Mouse (Mus musculus): Measurements from ENCODE around the gene Zbtb40.

Gene Zbtb40

GRCm38 (mm10) chr4:136977244-136977643, 71.4 kb downstream of the Zbtb40 start:
- DNase-seq (ENCODE audit: low spot score): no peak

DNA sequence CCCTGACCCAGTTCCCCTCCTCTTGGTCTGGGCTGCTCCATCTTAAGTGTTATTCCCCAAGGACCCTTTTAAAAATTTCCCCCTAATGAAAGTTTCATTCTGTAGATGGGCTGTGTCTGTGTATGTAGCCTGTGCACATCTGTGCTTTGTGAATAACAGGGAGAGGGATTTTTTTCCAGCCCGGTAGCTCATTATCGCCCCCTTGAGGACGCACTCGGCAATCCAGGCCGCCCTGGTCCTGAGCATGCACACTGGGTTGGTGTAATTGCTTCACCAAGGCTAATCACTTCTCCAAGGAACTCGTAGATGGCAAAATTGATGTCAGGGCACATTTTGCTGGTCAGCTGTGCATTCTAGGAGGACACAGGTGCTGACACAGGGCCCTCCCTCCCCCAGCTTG, 77.7 kb downstream of the Zbtb40 start:
- peak; percentile 44 for DNase-seq (ENCODE audit: low spot score)

GRCm38 (mm10) chr4:136969503-136970276, 78.9 kb downstream of the Zbtb40 start:
- DNase-seq (ENCODE audit: low spot score): no peak

DNA sequence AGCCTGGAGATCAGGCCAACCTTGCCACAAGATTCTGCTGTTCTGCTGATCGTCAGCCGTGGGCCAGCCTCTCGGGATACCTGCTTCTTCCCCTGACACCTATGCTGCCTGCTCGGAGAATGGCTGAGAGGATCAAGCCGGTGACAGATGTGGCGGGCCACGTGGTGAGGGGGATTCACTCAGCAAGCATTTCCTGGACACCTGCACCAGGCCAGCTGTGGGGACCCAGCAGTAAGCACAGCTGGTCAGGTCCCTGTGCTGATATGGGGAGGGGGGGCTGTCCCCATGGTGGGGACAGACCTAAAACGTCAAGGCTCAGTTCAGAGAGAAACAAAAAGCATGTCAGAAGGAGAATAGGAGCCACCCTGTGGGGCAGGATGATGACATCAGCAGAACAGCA, 79.5 kb downstream of the Zbtb40 start:
- DNase-seq (ENCODE audit: low spot score): no peak

GRCm38 (mm10) chr4:136967511-136967910, 81.1 kb downstream of the Zbtb40 start:
- no peak for DNase-seq (ENCODE audit: low spot score)

GRCm38 (mm10) chr4:136966493-136967390, 81.9 kb downstream of the Zbtb40 start:
- DNase-seq (ENCODE audit: low spot score): no peak

DNA sequence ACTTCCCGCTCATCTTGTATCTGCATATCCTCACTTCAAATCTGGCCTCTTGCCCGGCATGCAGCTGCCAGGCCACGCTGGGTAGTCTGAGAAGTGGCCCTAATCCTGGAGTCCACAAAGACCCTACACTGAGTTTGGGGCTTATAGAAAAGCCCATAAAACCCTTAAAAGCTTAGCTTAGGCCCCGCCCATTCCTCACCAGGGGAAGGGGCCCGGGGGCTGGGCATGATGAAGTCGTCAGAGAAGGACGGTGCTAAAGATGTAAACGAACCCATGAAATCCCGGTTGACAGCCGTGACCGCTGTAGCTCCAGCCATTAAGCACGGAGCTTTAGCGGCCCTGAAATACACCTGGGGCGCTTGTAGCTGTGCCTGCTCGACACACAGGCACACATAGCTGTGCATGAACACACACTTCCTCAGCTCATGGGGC, 83.6 kb downstream of the Zbtb40 start:
- no peak for DNase-seq (ENCODE audit: low spot score)

GRCm38 (mm10) chr4:136962447-136962846, 86.2 kb downstream of the Zbtb40 start:
- DNase-seq (ENCODE audit: low spot score): no peak

DNA sequence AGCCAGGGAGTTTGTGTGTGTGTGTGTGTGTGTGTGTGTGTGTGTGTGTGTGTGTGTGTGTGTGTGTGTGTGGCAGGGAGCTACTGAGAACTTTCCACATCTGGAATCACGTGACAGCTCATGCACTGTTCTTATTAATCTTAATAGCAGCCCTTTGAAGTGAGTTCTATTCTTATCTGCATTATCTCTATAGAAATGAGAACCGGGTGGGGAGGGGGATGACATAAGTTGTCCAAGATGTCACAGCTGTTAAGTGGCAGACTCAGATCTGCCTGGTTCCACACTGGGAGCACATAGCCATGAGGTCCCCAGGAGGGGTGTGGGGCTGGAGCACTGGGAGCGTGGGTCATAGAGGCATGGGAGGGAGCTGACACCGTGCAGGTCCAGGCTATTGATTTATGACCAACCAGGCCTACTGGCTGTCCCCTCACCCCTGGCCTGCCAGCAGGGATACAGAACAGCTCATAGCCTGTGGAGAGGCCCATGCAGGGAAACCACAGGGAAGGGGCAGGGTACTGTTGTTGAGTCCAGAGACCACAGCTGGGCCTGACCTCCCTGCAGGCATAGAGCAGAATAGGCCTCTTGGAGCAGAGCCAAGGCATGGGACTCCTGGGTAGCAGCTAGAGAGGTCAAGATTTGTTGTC, 86.8 kb downstream of the Zbtb40 start:
- DNase-seq (ENCODE audit: low spot score): no peak

DNA sequence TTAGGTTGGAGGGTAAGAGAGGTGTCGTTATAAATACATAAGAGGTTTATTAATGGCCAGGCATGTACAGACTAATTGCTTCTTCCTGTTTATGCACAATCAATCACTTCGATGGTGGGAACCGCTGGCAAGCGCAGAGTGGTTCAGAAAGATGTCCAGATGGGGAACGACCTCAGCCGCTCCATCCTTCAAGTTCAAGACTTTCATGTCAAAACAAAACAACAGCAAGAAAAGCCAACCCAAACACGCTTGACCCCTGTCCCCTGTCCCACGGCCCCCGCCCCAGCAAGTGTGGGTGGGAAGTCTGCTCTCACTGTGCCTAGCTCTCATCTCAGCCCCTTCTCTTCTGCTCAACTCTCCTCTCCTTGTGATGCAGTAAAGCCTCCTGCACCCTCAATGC, 88.0 kb downstream of the Zbtb40 start:
- no peak for DNase-seq (ENCODE audit: low spot score)

DNA sequence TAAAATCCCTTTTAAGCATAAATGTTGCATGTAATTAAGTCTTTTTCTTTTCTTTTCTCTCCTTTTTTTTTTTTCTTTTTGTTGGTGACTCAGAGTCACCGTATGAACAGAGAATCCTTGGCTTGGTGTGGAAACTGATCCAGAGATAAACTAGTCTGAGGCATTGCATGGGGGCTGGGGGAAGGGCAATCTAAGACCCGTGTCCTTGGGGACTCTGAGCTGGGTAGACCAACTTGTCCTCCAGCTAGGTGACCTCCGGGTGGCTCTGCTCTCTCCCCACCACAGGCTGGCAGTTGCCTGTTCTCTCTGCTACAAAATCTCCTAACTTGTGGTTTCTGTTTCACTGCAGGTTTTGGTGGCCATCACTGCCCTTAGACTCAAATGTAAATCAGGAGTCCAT, 88.5 kb downstream of the Zbtb40 start:
- no peak for DNase-seq (ENCODE audit: low spot score)

DNA sequence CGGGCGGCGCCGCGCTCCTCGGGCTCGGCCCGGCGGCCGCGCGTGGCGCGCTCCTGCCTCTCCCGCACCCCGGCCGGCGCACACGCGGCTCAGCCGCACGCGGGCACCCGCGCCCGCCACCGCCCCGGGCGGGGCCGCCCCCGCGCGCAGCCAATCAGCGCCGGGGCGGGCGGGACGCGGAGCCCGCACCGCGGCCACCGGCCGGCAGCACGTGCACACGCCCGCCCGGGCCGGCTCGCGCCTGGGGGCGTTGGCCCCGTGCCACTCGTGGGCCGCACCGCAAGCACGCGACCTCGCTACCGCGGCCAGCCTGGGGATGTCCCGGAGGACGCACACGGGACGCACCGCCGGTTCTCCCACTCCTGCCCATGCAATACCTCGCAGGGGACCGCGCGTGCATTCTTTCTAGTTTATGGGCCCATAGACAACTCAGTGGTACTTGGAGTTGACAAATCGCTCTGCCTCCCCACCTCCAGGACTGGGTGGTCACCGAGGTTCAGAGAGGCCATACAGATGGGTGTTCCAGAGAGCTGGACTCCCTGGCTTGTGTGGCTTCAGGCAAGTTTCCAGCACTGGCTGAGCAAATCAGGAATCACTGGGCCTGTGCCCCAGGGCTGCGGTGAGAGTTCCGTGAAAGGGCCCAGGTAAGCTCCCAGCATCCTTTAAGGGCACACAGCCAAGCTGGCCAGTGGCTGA, 91.7 kb downstream of the Zbtb40 start, which contains the start of gene Epha8:
Gene Epha8, minus strand, starts transcription at position 66 of the 696 bp plus-strand sequence.
- DNase-seq (ENCODE audit: low spot score): no peak

DNA sequence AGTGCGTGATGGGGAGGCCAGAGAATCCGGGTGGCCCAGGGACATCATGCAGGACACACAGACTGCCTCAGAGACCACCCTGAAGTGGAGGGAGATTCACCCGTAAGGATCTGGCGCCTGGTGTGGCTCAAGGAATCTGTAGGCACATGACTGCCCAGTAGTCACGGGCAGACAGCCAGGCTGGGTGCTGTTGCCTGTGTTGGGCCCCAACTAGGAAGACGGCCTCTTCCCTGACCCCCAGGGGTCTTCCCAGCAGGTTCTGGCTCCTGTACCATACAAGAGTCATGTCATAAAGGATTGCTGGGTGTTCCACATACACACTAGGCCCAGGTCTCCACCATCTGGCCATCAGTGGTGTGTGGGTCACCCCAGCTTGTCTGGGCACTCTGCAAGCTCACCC, 94.0 kb downstream of the Zbtb40 start:
- no peak for DNase-seq (ENCODE audit: low spot score)

GRCm38 (mm10) chr4:136949266-136949989, 99.2 kb downstream of the Zbtb40 start:
- DNase-seq (ENCODE audit: low spot score): no peak

- DNase-seq (ENCODE audit: low spot score): no peak
Measured at GRCm38 (mm10) chr4:136945397-136945796, 103.2 kb downstream of the Zbtb40 start.

GRCm38 (mm10) chr4:136944558-136945350, 103.8 kb downstream of the Zbtb40 start:
- DNase-seq (ENCODE audit: low spot score): no peak

DNA sequence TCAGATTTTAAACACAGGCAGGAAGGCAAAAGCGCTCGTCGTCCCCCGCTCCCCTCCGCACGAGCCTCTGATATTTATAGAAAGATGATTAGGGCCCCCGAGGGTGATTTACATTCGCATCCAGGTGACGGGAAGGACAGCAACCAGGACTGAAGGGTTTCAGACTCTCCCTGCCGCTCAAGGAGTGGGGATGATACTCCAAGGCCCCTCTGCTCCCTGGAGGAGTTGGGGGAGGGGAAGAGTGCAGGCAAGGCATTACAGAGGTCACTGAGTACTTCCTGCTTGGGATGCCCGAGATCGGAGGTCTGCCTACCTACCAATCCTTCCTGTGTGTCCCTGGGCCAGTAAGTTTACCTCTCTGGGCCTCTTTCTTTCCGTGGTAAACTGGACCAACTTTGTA, 105.4 kb downstream of the Zbtb40 start:
- DNase-seq (ENCODE audit: low spot score): no peak

- DNase-seq (ENCODE audit: low spot score): no peak
Measured at GRCm38 (mm10) chr4:136942761-136943160, 105.8 kb downstream of the Zbtb40 start.

GRCm38 (mm10) chr4:136937935-136938334, 110.7 kb downstream of the Zbtb40 start:
- DNase-seq (ENCODE audit: low spot score): no peak

- no peak for DNase-seq (ENCODE audit: low spot score)
Measured at GRCm38 (mm10) chr4:136937344-136937743, 111.3 kb downstream of the Zbtb40 start.

Data from ovary, postnatal 14 days (tissue).